Mouse (Mus musculus) hindlimb bud, embryonic 11.5 days (tissue): ENCODE results near the gene P4hb.
"Not testable (repeated sequence)": the region's sequence is repeated elsewhere in the genome, so short reads cannot be mapped to it uniquely, and the experiment has no call there.

Experiments used
- DNase-seq: peaks from one replicate; pipeline ENCODE4 v3.0.0-alpha.2; 2012; ENCODE audit warnings: low read depth, low spot score; ENCODE audit errors: extremely low spot score

The P4hb gene

DNA sequence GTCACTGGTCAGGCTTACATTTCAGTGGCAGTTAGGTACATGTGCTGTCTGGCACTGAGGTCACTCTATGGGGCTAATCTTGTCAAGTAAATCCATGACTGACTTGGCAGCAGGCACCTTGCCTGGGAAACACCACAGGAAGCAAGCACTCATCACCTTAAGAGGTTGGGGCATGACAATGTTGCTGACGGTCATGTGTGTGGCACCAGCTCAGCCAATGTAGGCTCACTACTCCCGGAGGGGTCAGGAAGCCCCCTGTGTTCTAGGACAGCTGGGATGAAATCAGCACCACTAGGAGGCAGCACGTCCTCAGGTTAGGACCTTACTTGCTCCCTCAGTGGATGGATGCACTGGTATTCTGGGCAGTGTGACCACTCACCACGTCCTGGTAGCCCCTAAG is 31.1 kb downstream of the P4hb start:
- DNase-seq = no peak

- no peak for DNase-seq
Observed at GRCm38 (mm10) chr11:120539285-120540014, 33.6 kb downstream of the P4hb start.

- DNase-seq = no peak
Observed at GRCm38 (mm10) chr11:120538955-120539284, 34.1 kb downstream of the P4hb start.

DNA sequence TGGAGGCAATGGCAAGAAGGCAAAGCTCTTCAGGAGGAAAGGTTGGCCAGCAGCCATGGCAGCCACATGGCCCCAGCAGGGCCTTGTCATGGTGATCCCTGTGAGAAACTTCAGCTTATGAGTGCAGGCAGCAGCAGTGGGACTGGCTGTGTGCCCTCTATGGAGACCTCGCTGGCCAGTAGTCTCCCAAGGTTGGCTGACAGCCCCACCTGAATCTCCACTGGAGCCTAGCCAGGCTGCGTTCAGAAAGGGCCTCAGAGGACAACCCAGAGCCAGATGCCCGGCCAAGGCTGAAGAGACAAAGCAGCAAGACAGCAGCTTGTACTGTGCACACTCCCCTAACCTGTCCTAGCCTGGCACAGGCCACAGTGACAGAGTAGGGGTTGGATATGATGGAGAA is 34.6 kb downstream of the P4hb start:
- DNase-seq = no peak

GRCm38 (mm10) chr11:120535804-120536203 is 37.2 kb downstream of the P4hb start:
- DNase-seq = no peak

DNA sequence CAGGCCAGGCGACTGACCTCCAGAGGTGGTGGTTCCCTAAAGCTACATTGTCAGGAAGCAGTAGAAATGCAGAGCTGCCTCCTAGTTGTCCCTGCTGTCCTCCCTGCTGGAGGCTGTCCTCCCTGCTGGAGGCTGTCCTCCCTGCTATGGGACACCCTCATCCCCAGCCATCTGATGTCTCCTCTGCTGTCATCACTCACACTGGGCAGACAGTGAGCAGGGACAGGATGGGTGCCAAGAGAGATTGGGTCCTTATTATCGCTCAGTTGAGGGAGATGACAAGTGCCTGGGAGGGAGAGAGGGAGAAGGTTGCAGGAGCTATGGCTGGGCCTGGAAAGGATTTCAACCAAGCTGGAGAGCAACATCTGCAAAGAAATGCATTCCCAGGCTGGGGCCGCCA is 37.9 kb downstream of the P4hb start:
- no peak for DNase-seq

DNA sequence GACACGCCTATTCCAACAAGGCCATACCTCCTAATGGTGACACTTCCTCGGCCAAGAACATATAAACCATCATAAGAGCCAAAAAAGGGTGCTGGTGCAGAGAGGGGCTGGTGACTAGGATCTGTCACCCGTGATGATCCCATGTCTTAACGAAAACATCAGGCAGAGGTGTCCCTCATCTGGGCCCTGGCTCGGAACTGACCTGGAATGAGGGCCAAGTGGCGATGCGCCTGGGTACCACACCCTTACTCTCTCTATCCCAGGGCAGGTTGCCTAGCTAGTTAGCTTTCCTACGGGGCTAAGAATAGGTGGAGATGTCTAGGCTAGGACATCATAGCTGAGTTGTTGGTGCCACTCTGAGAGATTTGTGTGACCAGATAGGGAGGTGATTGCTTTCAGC is 39.0 kb downstream of the P4hb start:
- no peak for DNase-seq

GRCm38 (mm10) chr11:120531646-120532045 is 41.4 kb downstream of the P4hb start:
- no peak for DNase-seq

DNA sequence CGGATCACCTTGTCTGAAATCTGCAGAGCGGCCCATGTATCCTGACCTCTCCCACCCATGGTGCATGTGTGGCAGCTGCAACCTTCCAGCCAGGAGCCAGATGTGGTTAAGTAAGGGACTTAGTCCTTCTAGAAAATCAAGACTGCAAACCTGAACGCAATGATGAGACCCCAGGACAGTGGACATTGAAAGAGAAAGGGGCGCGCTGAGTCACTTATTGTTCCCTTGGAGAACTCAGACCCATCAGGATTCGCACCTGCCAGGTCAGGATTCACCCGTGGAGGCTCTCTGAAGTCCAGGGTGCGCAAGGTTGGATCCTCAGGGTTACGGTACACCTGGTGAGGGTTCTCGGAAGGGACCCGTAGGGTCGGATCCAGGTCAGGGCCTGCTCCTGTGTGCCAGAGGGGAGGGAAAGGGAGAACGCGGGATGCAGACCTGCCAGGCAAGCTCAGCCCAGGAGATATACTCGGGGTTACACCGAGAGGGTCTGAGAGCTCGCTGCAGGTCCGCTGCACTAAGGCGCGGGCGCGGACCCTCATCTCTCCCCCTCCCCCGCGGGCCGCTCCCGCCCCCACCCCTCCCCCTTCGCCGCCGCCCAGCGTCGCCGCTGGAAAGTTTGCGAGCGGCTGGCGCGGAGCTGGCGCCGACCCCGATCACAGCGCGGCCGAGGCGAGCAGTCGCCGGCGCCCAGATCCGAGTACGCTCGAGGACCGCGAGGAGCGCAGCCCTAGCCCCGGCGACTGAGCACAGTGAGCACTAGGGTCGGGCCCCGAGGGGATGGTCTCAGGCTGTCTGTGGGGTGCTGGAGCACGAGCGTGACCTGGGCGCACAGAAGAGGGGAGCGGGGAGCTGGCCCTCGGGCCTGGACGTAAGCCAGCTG is 42.7 kb downstream of the P4hb start, which contains the start of gene Gcgr:
Gene Gcgr (plus strand): TSS at position 615 of the 880 bp plus-strand sequence.
- DNase-seq = no peak

GRCm38 (mm10) chr11:120528903-120529302 is 44.1 kb downstream of the P4hb start:
- DNase-seq = no peak

DNA sequence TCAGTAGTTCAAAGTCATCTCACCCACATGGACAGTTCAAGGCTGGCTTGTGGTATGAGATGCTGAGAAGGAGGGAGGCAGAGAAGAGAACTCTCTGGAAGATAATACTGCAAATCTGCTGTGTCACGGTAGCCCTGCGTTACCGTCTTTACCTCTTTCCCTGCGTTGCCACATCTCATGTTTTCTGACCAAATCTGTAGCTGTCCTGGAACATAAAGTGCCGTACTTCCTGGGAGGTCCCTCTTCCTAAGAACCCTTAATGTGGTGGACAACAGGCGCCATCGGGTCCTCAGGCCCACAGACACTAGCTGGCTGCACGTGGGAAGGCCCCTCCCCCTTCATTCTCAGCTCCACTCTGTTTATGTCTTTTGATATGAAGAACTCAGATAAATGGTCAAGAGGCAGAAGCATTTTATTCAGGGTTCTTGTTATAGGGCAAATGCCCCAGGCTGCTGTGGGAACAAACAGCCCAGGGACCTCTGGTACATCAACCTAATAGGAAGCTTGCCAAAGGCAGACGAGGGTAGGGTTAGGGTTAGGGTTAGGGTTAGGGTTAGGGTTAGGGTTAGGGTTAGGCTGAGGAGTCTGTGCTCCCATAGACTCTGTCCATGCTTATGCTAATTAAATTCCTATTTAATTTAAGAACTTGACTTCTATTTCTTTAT is 45.2 kb downstream of the P4hb start:
- no peak for DNase-seq

- DNase-seq = no peak
Observed at GRCm38 (mm10) chr11:120525959-120526358, 47.1 kb downstream of the P4hb start.

DNA sequence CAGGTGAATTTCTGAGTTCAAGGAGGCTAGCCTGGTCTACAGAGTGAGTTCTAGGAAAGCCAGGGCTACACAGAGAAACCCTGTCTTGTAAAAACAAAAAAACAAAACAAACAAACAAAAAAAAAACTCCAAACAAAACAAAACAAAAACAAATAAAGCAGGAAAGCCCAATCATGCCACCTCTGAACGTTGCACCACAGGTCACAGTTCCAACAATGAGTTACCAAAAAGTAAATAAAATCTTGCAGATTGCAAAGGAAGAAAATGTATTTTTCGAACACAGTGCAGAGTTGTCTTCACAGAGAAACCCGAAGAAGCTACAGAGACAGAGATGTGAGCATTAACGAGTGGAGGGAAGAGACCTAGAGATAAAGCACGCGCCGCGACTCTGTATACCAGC is 50.5 kb downstream of the P4hb start:
- no peak for DNase-seq

DNA sequence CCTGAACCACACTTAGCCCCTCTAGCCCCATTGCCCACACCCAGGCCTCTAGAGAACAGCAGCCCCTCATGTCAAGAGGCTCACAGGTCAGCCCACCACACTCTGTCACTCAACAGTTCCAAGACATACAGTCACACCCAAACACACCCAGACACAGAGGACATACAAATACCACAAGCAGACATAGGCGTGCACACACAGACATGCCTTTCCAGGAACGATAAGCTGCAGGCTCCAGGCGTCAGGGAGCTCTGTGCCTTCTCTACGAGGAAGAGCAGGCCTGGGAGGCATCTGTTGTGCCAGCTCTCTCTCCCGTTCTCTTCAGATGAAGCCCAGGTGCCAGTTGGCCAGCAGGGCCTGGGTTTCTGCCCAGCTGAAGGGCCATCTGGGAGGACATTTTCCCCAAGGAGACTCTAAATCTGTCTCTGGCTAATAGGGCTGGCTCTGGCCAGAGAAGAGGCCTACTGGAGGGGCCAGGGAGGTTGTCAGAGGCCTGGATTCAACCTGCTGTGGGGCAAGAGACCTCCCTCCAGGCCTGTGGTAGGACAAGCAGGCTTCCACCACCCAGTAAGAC is 52.0 kb downstream of the P4hb start:
- no peak for DNase-seq

DNA sequence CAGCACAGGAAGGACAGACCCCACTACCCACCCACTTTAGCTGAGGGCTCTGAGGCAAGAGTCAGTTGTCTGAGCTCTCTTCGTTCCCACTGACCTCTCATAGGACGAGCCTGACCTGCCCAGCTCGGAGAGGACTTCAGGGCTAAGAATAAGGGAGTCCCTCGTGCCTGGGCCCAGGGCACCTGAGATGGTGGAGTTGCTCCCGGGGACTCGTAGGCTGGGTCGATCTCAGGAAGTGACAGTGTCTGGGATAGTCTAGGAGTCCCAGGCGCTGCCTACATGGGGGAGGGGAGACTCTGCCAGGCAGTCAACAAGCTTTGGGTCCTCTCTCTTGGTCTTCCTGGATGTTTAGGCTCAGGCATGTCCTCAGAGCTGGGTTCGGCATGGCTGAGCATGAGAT is 52.6 kb downstream of the P4hb start:
- DNase-seq = no peak

GRCm38 (mm10) chr11:120519738-120520137 is 53.3 kb downstream of the P4hb start:
- DNase-seq = no peak

- DNase-seq = no peak
Observed at GRCm38 (mm10) chr11:120518558-120518957, 54.5 kb downstream of the P4hb start.

DNA sequence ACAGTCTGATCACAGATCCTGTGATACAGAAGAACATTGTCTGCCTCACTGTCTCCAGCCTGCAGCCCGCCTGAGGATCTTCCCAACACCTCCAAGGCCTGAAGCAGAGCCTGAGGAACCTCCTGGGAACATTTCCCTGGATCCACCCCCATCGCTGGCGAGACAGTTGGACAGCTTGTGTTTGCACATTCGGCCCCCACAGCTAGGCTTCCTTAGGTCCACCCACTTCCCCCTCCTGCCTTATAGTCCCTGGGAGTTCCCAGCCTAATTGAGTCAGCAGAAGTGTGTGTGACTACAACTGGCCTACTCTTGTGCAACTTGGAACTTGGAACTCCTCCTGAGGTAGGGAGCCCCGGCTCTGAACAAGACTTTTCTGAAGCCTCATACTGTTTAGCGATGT is 55.0 kb downstream of the P4hb start:
- DNase-seq = no peak

DNA sequence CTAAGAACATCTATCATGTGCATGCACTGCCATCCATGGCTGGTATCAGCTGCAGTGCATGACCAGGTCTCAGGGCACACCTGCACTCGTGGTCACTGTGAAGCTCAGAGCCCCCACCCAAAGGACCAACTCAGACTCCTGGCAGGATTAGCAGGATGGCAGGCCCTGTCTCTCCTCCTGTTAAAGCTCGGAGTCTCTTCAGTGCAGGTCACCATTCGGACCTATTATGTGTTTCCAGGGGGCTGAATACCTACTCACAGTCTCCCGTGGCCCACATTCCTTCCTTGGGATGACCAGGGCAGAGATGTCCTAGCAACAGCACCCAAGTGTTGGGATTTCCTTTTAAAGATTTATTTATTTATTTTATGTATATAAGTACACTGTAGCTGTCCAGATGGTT is 55.9 kb downstream of the P4hb start:
- DNase-seq = no peak

GRCm38 (mm10) chr11:120515611-120516010 is 57.4 kb downstream of the P4hb start:
- peak; percentile 66 for DNase-seq

- DNase-seq = not testable (repeated sequence)
Observed at GRCm38 (mm10) chr11:120514262-120514661, 58.8 kb downstream of the P4hb start.
